Mouse (Mus musculus): ENCODE results near the gene Dnm1. TPM values are rescaled to one million over a fixed set of nuclear protein-coding genes. Genes with fewer than 3 reads are reported as not detected.

Gene Dnm1
- total and polyA plus RNA-seq, 3 experiments, result 4.0 to 23.1 (median 5.5) TPM

DNA sequence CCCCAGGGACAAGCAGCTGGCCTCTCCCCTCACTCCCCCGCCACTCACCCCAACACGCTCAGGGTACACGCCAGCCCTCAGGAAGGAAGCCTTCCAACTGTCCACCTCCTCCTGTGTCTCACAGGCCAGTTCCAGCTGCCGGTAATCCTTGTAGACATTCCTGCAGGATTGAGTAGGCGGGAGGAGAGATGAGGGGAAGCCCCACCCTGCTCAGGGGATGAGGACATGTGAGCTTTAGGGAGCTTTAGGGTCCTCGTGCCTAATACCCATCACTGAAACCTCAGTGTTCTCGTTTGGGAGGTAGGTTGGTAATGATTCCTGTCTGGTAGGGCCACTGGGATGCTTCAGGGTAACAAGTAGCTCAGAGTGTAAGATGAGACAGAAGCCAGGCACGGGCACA lies 37.4 kb downstream of the Dnm1 start:
- Histone ChIP-seq H3K9ac (ENCODE audit: low read depth, low read length) (no peak overlapping the region), H3K4me1 (ENCODE audit: control insufficient read depth, insufficient read depth, low read length) (peaks cover 4% of the 10 kb centered on the region; the same call in 1 of the 2 replicates), H3K4me3 (no peak overlapping the region), H3K36me3 (ENCODE audit: control insufficient read depth, insufficient read depth, low read length) (no peaks in the 10 kb centered on the region), H3K79me2 (replicated peaks; ENCODE audit: control insufficient read depth, insufficient read depth, low read length) (no peaks in the 10 kb centered on the region), H3K27me3 (ENCODE audit: control insufficient read depth, insufficient read depth, low read length) (no peaks in the 10 kb centered on the region), H3K27ac (peak overlapping the region; percentile 16)
- TF ChIP-seq CTCF (IDR thresholded peaks at IDR 0.05), result no peak
- TF ChIP-seq EP300 (IDR thresholded peaks at IDR 0.05; ENCODE audit: insufficient read depth, low read depth, low read length), result no peak
- no peak for TF ChIP-seq POLR2A (IDR thresholded peaks at IDR 0.05; ENCODE audit: insufficient read depth, low read depth, low read length)
- 19% methylated on average over 8 of the region's 8 CpGs for WGBS
- DNase-seq, result peak in 1 of 2 experiments; percentile 47
- intact Hi-C loops (cut with DNase I), result no loop called here

- intact Hi-C loops (cut with DNase I), result no loop called here
- DNase-seq, result no peak
- H3K27ac ChIP-seq, result no peak overlapping the region
- 94% methylated on average over 14 of the region's 14 CpGs for WGBS
- H3K79me2 ChIP-seq (replicated peaks; ENCODE audit: control insufficient read depth, insufficient read depth, low read length), result no peaks in the 10 kb centered on the region
- H3K27me3 ChIP-seq (ENCODE audit: control insufficient read depth, insufficient read depth, low read length), result no peaks in the 10 kb centered on the region
- H3K36me3 ChIP-seq (ENCODE audit: control insufficient read depth, insufficient read depth, low read length), result no peaks in the 10 kb centered on the region
- no peak overlapping the region for H3K9ac ChIP-seq (ENCODE audit: low read depth, low read length)
- H3K4me3 ChIP-seq, result no peak overlapping the region
- TF ChIP-seq POLR2A (IDR thresholded peaks at IDR 0.05; ENCODE audit: insufficient read depth, low read depth, low read length) (no peak), CTCF (IDR thresholded peaks at IDR 0.05) (no peak), EP300 (IDR thresholded peaks at IDR 0.05; ENCODE audit: insufficient read depth, low read depth, low read length) (no peak)
- peaks cover 4% of the 10 kb centered on the region; the same call in 1 of the 2 replicates for H3K4me1 ChIP-seq (ENCODE audit: control insufficient read depth, insufficient read depth, low read length)
Observed at GRCm38 (mm10) chr2:32314831-32315230, 38.3 kb downstream of the Dnm1 start.

DNA sequence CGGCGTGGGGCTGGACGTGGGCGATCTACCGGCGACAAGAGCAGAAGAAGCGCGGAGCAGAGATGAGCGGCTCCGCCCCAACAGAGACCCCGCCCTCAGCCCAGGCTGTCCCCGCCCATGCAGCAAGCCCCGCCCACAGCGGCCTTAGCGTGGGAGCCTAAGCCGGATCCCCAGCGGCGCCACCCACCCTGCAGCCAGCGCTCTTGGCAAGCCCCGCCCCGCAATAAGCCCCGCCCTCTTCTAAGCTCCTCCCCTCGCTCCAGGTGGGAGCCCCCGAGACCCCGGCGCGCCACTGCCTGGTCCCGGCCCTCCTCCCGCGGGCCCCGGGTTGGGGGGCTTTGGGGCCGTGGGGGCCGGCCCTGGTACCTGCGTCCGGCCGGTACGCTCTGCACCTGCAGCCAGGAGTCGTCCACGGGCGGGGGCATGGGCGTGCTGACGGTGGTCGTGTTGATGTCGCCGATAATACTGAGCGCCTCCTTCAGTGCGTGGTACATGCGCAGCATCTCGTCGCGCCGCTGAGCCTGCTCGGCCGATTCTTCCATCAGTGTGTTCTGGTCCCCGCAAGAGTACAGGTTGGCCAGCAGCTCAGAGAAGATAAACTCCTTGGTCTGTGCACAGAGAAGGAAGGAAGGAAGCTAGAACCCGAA lies 40.7 kb downstream of the Dnm1 start:
- Histone ChIP-seq H3K4me1 (ENCODE audit: control insufficient read depth, insufficient read depth, low read length) (peaks cover 3% of the 10 kb centered on the region; the same call in 1 of the 2 replicates), H3K27me3 (ENCODE audit: control insufficient read depth, insufficient read depth, low read length) (no peaks in the 10 kb centered on the region), H3K79me2 (replicated peaks; ENCODE audit: control insufficient read depth, insufficient read depth, low read length) (no peaks in the 10 kb centered on the region), H3K9ac (ENCODE audit: low read depth, low read length) (peak overlapping the region; percentile 5; the same call in 1 of the 2 replicates), H3K4me3 (peak overlapping the region; percentile 53), H3K36me3 (ENCODE audit: control insufficient read depth, insufficient read depth, low read length) (no peaks in the 10 kb centered on the region), H3K27ac (no peak overlapping the region)
- DNase-seq, result peak; percentile 73 to 79
- WGBS, result 9% methylated on average over 52 of the region's 56 CpGs
- TF ChIP-seq CTCF (IDR thresholded peaks at IDR 0.05), result no peak
- no peak for TF ChIP-seq POLR2A (IDR thresholded peaks at IDR 0.05; ENCODE audit: insufficient read depth, low read depth, low read length)
- no peak for TF ChIP-seq EP300 (IDR thresholded peaks at IDR 0.05; ENCODE audit: insufficient read depth, low read depth, low read length)
- intact Hi-C loops (cut with DNase I), result no loop called here

DNA sequence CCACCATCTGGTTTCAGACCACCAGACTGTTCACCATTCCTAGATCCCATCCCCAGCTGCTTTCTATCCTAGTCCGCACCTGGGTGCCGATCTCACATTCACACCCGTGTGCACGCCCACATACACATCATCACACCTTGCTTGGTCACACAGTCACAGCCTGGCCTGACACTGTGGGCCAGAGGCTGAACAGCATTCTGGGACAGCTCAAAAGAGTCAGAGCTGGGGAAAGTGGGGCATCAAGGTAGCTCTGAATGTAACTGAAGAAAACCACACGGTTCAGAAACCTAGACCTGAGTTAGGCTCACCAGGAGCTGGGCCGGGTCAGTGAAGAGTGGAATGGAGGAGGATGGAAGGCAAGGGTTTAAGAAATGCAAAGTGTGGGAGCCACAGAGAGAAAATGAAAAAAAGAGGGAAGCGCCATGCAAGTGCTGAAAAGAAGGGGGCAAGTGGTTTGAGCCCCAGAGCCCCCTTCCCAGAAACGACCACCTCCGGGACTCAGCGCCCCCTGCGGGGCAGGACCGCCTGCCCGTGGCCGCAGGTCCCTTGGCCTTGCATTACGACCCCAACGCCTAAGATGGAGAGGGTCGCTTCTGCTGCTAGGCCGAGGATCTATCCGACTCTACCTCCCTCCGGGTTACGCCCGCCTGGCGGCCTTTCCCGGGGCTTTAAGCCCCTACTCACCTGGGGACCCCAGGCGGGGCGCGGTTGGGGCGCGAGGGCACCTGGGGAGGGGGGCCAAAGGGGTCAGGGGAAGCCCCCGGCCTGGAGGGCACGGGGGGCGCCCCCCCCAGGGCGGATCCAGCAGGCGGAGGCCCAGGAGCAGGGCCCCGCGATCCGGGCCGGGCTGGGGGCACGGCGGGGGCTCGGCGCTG lies 41.5 kb downstream of the Dnm1 start:
- TF ChIP-seq CTCF (IDR thresholded peaks at IDR 0.05) (0 out of 2 replicates have a peak, but pooled peaks have one; percentile 14), POLR2A (IDR thresholded peaks at IDR 0.05; ENCODE audit: insufficient read depth, low read depth, low read length) (no peak)
- WGBS, result 16% methylated on average over 32 of the region's 42 CpGs
- intact Hi-C loops (cut with DNase I), result no loop called here
- no peak for DNase-seq
- 0 out of 2 replicates have a peak overlapping the region, but pooled peaks have one; percentile 5 for H3K9ac ChIP-seq (ENCODE audit: low read depth, low read length)
- H3K79me2 ChIP-seq (replicated peaks; ENCODE audit: control insufficient read depth, insufficient read depth, low read length), result no peaks in the 10 kb centered on the region
- H3K36me3 ChIP-seq (ENCODE audit: control insufficient read depth, insufficient read depth, low read length), result no peaks in the 10 kb centered on the region
- H3K27me3 ChIP-seq (ENCODE audit: control insufficient read depth, insufficient read depth, low read length), result no peaks in the 10 kb centered on the region
- peak overlapping the region; percentile 53 for H3K4me3 ChIP-seq
- peaks cover 2% of the 10 kb centered on the region; the same call in 1 of the 2 replicates for H3K4me1 ChIP-seq (ENCODE audit: control insufficient read depth, insufficient read depth, low read length)
- H3K27ac ChIP-seq, result no peak overlapping the region

GRCm38 (mm10) chr2:32310096-32310845 lies 42.9 kb downstream of the Dnm1 start:
- TF ChIP-seq POLR2A (IDR thresholded peaks at IDR 0.05; ENCODE audit: insufficient read depth, low read depth, low read length) (no peak), CTCF (IDR thresholded peaks at IDR 0.05) (no peak), EP300 (IDR thresholded peaks at IDR 0.05; ENCODE audit: insufficient read depth, low read depth, low read length) (no peak)
- no peaks in the 10 kb centered on the region for H3K79me2 ChIP-seq (replicated peaks; ENCODE audit: control insufficient read depth, insufficient read depth, low read length)
- intact Hi-C loops (cut with DNase I), result no loop called here
- no peaks in the 10 kb centered on the region for H3K36me3 ChIP-seq (ENCODE audit: control insufficient read depth, insufficient read depth, low read length)
- H3K27ac ChIP-seq, result no peak overlapping the region
- H3K9ac ChIP-seq (ENCODE audit: low read depth, low read length), result no peak overlapping the region
- peak in 1 of 2 experiments; percentile 18 for DNase-seq
- WGBS, result 81% methylated on average over 18 of the region's 18 CpGs
- H3K4me3 ChIP-seq, result no peak overlapping the region
- peaks cover 2% of the 10 kb centered on the region; the same call in 1 of the 2 replicates for H3K4me1 ChIP-seq (ENCODE audit: control insufficient read depth, insufficient read depth, low read length)
- no peaks in the 10 kb centered on the region for H3K27me3 ChIP-seq (ENCODE audit: control insufficient read depth, insufficient read depth, low read length)
